Mouse (Mus musculus): ENCODE data around the gene Flnb.

DNA sequence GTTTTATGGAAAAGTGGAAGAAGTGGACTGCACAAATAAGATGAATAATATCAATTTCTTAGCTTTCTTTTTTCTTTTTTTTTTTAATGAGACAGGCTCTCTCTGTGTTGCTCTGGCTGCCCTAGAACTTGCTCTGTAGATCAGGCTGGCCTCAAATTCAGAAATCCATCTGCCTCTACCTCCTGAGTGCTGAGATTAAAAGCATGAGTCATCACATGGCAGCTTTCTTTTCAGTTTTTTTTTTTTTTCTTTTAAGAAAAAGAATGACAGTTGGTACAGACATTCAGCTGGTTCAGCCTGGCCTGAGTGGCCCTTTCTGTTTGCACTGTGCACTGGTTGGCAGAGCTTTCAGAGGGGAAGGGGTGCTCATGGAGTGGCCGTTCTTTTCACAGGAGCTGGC, 66.4 kb downstream of the Flnb start:
- TF ChIP-seq CTCF (IDR thresholded peaks at IDR 0.05; ENCODE audit: low read depth, low read length) (no peak), POLR2A (IDR thresholded peaks at IDR 0.05; ENCODE audit: borderline replicate concordance, low read depth, low read length) (no peak)

All from bone marrow macrophage, adult 2 months (primary cell).